Mouse (Mus musculus): Measurements from ENCODE around the gene Rpp25. TPM values are rescaled to one million over a fixed set of nuclear protein-coding genes. Genes with fewer than 3 reads are reported as not detected.

Rpp25 gene
- total RNA-seq, 2 experiments from 2014 or later = not detected

GRCm38 (mm10) chr9:57550126-57550862 lies 46.5 kb downstream of the Rpp25 start:
- ATAC-seq (replicated peaks; ENCODE audit: low FRiP score, low TSS enrichment, poor library complexity, severe bottlenecking) = no peak

DNA sequence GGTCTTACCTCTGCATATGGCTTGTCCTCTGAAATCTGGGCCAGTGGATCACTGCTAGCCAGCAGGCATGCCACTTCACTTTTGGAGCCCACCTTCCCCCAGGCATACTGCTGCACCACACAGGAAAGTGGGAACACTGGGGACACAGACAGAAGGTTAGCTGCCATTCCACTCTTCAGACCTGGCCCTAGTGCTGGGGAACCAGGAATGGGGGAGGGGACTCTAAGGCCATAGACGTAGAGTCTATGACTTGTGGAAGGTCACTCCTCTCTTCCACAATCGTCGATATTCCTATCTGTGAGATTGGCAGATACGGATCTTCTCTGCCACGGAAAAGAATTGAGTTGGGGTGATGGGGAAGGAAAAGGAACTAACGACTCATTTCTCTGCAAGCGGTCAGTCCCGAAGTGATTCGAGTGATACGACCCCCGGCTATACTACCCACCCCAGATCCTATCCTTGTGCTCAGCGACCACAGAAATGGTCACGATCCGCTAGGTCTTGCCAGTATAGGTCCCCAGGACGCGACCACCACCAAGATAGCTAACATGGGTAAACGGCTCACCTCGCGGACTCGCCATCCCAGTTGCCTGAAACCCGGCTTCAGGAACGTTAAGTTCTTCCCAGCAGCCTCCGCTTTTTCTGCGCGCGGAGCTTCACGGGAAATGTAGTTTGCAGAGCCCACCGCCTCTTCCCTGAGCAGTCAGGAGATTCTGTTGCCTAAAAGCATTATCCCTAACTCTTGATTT lies 48.5 kb downstream of the Rpp25 start, which contains the start of gene Mpi:
Mpi (minus strand) TSS at position 625 of the 749 bp plus-strand sequence.
- ATAC-seq (replicated peaks; ENCODE audit: low FRiP score, low TSS enrichment, poor library complexity, severe bottlenecking) = no peak; the same call in 1 of the 2 replicates

GRCm38 (mm10) chr9:57553119-57553518 lies 49.3 kb downstream of the Rpp25 start:
- no peak for ATAC-seq (replicated peaks; ENCODE audit: low FRiP score, low TSS enrichment, poor library complexity, severe bottlenecking)

DNA sequence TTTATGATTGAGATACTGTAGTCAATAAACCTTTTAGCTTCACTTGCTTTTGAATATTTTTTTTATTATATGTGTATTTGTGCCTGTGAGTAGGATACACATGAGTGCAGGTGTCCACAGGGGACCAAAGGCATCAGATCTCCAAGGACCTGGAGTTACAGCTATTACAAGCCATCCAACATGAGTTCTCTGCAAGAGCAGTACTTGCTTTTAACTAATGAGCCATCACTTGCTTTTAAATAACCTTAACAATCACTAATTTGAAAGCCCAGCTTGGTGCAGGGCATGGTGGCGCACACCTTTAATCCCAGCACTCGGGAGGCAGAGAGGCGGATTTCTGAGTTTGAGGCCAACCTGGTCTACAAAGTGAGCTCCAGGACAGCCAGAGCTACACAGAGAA lies 50.9 kb downstream of the Rpp25 start:
- no peak for ATAC-seq (replicated peaks; ENCODE audit: low FRiP score, low TSS enrichment, poor library complexity, severe bottlenecking)

Other genes with a start within 250 kb of the Rpp25 start
- gene 1700017B05Rik, start 241.4 kb upstream of the Rpp25 start, total RNA-seq (2014; fragmentation: Nextera tagmentation) = 81.6 and 83.6 TPM in 2 replicates
- gene 1700017B05Rik, start 241.4 kb upstream of the Rpp25 start, total RNA-seq (2017) = 13.8 and 33.3 TPM in 2 replicates
- gene Ppcdc, start 63.9 kb upstream of the Rpp25 start, total RNA-seq (2014; fragmentation: Nextera tagmentation) = 22.1 and 34.8 TPM in 2 replicates
- 10.5 and 13.9 TPM in 2 replicates for gene Ppcdc, start 63.9 kb upstream of the Rpp25 start, total RNA-seq (2017)
- not detected in 2 replicates for gene Scamp5, start 36.0 kb upstream of the Rpp25 start, total RNA-seq (2014; fragmentation: Nextera tagmentation)
- not detected in 2 replicates for gene Scamp5, start 36.0 kb upstream of the Rpp25 start, total RNA-seq (2017)
- gene Cox5a, start 17.2 kb downstream of the Rpp25 start, total RNA-seq (2014; fragmentation: Nextera tagmentation) = 479 and 484 TPM in 2 replicates
- 60.4 and 80.0 TPM in 2 replicates for gene Cox5a, start 17.2 kb downstream of the Rpp25 start, total RNA-seq (2017)
- 12.1 and 12.7 TPM in 2 replicates for gene Fam219b, start 33.5 kb downstream of the Rpp25 start, total RNA-seq (2014; fragmentation: Nextera tagmentation)
- 9.2 and 10.0 TPM in 2 replicates for gene Fam219b, start 33.5 kb downstream of the Rpp25 start, total RNA-seq (2017)
- 13.5 and 16.6 TPM in 2 replicates for gene Mpi, start 48.7 kb downstream of the Rpp25 start, total RNA-seq (2014; fragmentation: Nextera tagmentation)
- gene Mpi, start 48.7 kb downstream of the Rpp25 start, total RNA-seq (2017) = 6.6 and 6.7 TPM in 2 replicates
- gene Scamp2, start 56.9 kb downstream of the Rpp25 start, total RNA-seq (2014; fragmentation: Nextera tagmentation) = 21.5 and 45.2 TPM in 2 replicates
- gene Scamp2, start 56.9 kb downstream of the Rpp25 start, total RNA-seq (2017) = 10.1 and 22.2 TPM in 2 replicates
- gene Ulk3, start 85.4 kb downstream of the Rpp25 start, total RNA-seq (2014; fragmentation: Nextera tagmentation) = 8.7 and 16.7 TPM in 2 replicates
- 2.6 and 3.8 TPM in 2 replicates for gene Ulk3, start 85.4 kb downstream of the Rpp25 start, total RNA-seq (2017)
- not detected in 2 replicates for gene Cplx3, start 102.3 kb downstream of the Rpp25 start, total RNA-seq (2014; fragmentation: Nextera tagmentation)
- gene Cplx3, start 102.3 kb downstream of the Rpp25 start, total RNA-seq (2017) = not detected in 2 replicates
- gene Lman1l, start 116.7 kb downstream of the Rpp25 start, total RNA-seq (2014; fragmentation: Nextera tagmentation) = not detected in 2 replicates
- gene Lman1l, start 116.7 kb downstream of the Rpp25 start, total RNA-seq (2017) = not detected in 2 replicates
- gene Csk, start 149.6 kb downstream of the Rpp25 start, total RNA-seq (2014; fragmentation: Nextera tagmentation) = 151 and 213 TPM in 2 replicates
- 158 and 213 TPM in 2 replicates for gene Csk, start 149.6 kb downstream of the Rpp25 start, total RNA-seq (2017)
- not detected in 2 replicates for gene Cyp1a2, start 179.7 kb downstream of the Rpp25 start, total RNA-seq (2014; fragmentation: Nextera tagmentation)
- not detected in 2 replicates for gene Cyp1a2, start 179.7 kb downstream of the Rpp25 start, total RNA-seq (2017)
- 0.52 and 1.7 TPM in 2 replicates for gene Cyp1a1, start 183.9 kb downstream of the Rpp25 start, total RNA-seq (2014; fragmentation: Nextera tagmentation)
- 1.3 TPM in 1 of 2 replicates, not detected in the other for gene Cyp1a1, start 183.9 kb downstream of the Rpp25 start, total RNA-seq (2017)
- gene Edc3, start 204.5 kb downstream of the Rpp25 start, total RNA-seq (2014; fragmentation: Nextera tagmentation) = 14.2 and 25.0 TPM in 2 replicates
- 4.8 and 6.0 TPM in 2 replicates for gene Edc3, start 204.5 kb downstream of the Rpp25 start, total RNA-seq (2017)